Mouse (Mus musculus): Measurements from ENCODE around the gene Homer1.

The Homer1 gene

DNA sequence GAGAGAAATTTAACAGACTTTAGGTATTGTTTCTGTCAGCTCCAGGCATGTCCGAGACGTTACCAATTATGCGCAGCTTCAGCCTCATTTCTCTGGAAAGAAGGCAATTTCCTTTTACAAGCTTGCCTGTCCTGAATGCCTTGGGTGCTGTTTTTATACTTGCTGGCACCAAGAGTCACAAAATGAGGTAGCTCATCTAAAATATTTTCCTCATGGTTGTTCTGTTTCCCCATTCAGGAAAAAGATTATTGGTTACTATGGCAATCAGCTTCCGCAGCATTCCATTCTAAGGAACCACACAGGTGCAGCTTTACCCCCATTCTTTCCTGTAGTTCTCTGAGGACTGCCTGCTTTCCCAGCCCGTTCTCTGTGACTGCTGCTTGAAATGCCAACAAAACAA lies at the start of gene Homer1:
Gene Homer1 (plus strand): TSS at position 320 of the 400 bp plus-strand sequence.
- no peak for DNase-seq (ENCODE audit: low read depth, low spot score)

DNA sequence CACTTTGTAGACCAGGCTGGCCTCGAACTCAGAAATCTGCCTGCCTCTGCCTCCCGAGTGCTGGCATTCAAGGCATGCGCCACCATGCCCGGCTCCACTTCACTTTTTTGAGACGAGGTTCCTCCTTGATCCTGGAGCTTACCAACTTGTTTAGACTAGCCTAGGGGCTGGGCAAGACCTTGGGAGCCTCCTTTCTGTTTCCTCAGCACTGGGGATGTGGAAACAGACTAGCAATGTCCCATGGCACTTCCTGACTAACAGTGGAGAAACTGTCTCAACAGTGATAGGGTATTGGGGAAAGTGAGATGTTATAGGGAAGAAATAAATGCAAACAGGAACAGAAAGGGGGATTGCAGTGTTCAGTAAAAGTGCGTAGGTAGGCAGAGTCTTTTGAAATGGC lies 47.7 kb upstream of the Homer1 start:
- DNase-seq (ENCODE audit: low read depth, low spot score), result no peak

- DNase-seq (ENCODE audit: low read depth, low spot score), result no peak
Measured at GRCm38 (mm10) chr13:93252175-93252574, 47.3 kb upstream of the Homer1 start.

DNA sequence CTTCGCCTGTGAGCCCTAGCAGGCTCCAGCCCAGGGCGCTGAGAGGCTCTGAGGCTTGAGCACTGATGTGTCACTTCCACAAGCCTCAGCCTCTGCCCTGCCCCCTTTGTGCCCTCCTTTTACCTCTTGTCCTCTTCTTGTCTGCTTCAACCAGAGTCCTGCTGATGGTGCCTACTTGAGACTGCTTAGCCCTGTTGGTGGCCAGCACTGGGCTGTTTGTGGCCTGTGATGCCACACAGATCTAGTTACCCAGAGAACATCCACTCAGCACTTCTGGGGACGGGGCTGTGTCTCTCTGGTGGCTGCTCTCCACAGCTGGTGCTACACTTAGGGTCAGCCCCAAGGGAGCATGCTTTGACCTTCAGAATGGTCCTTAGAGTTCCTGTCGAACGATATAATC lies 46.5 kb upstream of the Homer1 start:
- DNase-seq (ENCODE audit: low read depth, low spot score), result no peak

- DNase-seq (ENCODE audit: low read depth, low spot score), result no peak
Measured at GRCm38 (mm10) chr13:93267151-93267550, 32.3 kb upstream of the Homer1 start.

DNA sequence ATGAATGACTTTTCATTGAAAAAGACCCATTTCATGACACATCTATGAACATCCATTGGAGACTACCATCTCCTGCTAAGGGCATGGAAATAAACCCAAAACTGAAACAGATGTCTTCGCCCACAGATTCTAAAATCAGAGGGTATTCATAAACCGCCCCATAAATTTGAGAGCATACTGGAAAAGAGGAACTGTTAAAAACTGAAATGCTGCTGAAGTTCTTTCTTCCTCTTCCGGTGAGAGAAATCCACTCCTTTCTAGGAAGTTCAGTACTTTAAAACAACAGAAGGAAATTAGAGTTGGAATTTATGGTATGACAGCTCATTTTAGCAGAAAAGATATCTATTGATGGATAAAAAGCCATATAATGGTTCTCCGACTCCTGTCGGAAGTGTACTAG lies 1.1 kb downstream of the Homer1 start:
- DNase-seq (ENCODE audit: low read depth, low spot score), result no peak

GRCm38 (mm10) chr13:93301060-93301459 lies 1.6 kb downstream of the Homer1 start:
- DNase-seq (ENCODE audit: low read depth, low spot score), result no peak

DNA sequence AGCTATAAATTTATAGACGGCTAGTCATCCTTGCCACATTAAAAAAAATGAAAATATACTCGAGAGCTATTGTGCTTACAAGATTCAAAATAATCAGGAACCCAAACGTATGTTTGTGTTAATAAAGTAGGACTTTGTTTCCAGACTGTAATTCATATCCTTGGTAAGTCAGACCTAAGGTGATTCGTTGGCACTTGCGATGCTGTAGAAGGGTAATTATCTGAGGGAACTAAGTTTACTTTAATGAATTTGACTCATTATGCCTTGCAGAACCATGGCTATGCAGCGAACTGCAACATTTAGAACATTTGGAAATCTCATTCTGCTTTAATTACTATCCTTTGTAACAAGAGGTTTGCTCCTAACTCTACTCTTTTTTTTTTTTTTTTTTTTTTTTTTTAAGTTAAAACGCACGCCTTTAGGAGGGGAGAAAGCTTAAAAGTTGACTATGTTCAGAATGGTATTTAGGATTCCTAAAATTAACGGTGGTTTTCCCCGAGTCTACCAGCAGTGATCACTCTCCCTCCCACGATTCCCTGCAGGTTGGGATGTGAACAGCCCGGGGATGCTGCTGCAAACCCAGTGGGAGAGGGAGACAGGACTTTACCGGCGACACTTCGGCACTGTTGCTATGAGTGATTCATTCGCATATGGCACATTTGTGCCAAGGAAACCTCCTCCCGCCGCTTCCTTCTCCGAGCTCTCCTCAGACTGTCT lies 3.6 kb downstream of the Homer1 start:
- DNase-seq (ENCODE audit: low read depth, low spot score), result peak; percentile 5

- DNase-seq (ENCODE audit: low read depth, low spot score), result peak; percentile 91
Measured at GRCm38 (mm10) chr13:93303563-93304250, 4.3 kb downstream of the Homer1 start.

DNA sequence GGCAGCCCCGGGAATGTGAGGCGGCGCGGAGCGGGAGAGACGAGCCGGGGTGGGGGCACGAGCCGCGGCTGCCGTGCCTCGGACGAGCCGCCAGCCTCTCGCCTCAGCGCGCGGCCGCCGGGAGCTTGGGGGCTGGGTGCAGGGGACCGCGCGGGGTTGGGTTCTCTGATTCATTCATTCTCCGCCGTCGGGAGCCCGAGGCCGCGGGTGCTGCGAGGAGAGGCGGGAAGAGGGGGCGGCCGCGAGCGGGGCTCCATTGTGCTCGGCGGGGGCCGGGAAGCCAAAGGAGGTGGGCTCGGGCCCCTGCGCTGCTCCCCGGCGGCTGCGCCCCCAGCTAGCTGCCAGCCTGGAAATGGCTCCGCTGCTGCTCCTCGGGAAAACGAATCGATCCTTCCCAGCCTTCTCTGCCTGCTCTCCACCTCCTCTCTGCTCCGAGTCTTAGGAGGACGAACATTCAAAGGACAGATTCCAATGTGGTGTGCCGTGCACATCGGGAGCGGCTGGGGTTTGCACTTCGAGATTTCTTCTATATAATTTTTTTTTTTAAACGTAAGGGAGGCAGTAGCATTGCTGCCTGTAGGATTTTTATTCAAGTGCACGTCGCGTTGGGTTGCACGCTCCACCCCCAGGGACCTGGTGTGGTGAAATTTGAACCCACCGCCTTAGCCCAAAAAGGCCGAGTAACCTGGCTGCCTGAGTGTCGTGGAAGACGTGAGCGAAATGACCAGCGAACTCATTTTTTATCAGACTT lies 5.0 kb downstream of the Homer1 start:
- DNase-seq (ENCODE audit: low read depth, low spot score), result peak; percentile 63

DNA sequence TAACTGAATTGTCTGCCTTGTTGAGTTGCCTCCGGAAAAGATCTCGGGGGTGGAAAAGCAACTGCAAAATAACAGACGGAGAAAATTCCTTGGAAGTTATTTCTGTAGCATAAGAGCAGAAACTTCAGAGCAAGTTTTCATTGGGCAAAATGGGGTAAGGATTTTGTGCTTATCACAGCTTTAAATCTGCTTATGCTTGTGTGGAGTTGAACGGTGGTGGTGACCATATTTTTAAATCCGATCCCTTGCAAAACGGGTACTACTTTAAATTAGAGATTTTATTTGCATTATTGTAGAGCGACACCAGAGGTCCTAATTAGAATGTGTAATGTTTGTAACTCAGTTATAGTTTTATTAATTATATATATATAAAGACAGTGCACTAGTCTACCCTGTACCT lies 5.7 kb downstream of the Homer1 start:
- peak; percentile 18 for DNase-seq (ENCODE audit: low read depth, low spot score)

DNA sequence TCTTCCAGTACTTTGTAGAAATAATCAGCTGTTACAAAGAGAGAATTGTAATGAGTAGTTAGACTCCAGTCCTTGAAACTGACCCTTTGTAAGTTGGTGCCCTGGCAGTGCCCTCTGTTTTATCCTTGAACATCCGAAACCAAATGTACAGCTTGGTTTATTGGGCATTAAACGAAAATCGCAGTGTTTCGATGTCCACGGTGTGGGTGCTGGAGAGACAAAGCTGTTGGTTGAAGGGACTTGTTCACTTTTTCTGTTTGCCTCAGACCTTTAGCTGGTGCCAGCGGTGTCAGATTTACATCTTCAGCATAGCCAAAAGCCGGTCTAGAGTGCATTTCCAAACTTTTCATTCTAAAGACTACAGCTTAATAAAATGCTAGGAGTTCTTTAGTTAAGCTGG lies 6.2 kb downstream of the Homer1 start:
- no peak for DNase-seq (ENCODE audit: low read depth, low spot score)

GRCm38 (mm10) chr13:93306545-93306944 lies 7.1 kb downstream of the Homer1 start:
- DNase-seq (ENCODE audit: low read depth, low spot score), result no peak

- no peak for DNase-seq (ENCODE audit: low read depth, low spot score)
Measured at GRCm38 (mm10) chr13:93307700-93308099, 8.3 kb downstream of the Homer1 start.

DNA sequence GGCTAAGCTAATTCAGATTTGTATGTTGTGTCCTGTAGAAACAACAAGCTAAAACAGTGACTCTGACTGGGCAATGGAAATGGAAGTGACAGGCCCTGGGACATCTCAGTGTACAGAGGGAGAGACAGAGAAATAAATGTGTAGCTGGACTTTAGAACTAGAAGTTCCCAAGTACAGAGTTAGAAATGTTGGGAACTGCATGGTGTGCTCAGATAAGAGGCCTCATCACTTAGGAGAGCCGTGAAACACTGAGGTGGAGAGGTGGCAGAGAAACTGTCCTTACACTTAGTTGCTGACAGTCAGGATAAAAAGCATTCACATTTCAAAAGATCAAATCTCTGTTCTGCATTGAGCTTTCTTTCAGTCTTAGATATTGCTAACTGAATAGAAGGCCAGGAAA lies 9.9 kb downstream of the Homer1 start:
- DNase-seq (ENCODE audit: low read depth, low spot score), result no peak

GRCm38 (mm10) chr13:93312518-93312917 lies 13.1 kb downstream of the Homer1 start:
- DNase-seq (ENCODE audit: low read depth, low spot score), result no peak

DNA sequence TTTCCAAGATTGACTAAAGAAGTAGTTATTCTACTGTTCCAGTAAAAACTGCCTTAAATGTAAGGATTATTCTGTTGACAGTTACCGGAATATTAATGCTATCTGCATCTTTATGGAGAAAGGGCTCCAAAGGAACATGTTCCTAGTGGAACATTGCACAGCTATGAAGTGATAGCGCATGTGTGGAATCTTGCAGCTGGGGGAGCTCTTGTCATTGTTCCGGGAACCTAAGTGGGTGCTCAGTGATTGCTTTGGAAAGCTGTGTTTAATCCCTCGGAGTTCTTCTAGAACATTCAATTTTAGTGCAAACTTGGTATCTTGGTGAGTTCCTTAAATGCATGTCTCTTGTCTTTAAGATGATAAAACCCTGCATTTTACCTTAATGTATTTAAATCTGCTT lies 14.9 kb downstream of the Homer1 start:
- DNase-seq (ENCODE audit: low read depth, low spot score), result no peak

GRCm38 (mm10) chr13:93320089-93320488 lies 20.7 kb downstream of the Homer1 start:
- no peak for DNase-seq (ENCODE audit: low read depth, low spot score)

DNA sequence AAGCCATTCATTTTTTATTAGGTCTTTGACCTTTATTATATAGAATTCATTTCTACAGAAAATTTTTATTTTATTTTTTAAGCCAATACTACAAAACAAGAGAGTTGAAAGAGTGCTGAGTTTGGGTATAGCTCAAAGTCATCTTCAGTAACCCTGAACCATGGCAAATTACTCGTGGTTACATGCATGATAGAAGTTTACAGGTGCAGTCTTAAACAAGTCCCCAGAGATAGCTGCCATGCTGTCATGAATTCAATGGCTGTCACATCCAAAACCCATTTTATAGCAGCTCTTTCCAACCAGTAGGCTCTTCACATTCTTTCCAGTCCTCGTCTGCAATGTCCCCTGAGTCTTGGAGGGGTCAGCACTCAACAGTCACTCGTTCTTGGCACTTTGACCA lies 26.9 kb downstream of the Homer1 start:
- no peak for DNase-seq (ENCODE audit: low read depth, low spot score)

- no peak for DNase-seq (ENCODE audit: low read depth, low spot score)
Measured at GRCm38 (mm10) chr13:93331721-93332120, 32.3 kb downstream of the Homer1 start.

- DNase-seq (ENCODE audit: low read depth, low spot score), result no peak
Measured at GRCm38 (mm10) chr13:93332491-93332890, 33.1 kb downstream of the Homer1 start.

DNA sequence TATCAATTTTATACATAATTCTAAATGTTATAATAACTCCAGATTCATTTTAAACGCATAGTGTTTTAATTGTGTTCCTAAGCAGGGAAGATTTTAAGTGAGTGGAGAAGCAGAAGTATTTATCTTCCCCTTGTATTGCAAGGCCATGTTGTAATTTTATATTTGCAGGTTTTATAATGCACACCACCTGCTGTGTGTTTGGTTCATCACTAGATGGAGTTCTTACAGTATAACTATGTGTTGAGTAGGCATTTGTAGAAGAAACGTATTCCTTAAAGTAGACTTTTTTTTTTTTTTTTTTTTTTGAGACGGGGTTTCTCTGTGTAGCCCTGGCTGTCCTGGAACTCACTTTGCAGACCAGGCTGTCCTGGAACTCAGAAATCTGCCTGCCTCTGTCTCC lies 35.9 kb downstream of the Homer1 start:
- no peak for DNase-seq (ENCODE audit: low read depth, low spot score)

DNA sequence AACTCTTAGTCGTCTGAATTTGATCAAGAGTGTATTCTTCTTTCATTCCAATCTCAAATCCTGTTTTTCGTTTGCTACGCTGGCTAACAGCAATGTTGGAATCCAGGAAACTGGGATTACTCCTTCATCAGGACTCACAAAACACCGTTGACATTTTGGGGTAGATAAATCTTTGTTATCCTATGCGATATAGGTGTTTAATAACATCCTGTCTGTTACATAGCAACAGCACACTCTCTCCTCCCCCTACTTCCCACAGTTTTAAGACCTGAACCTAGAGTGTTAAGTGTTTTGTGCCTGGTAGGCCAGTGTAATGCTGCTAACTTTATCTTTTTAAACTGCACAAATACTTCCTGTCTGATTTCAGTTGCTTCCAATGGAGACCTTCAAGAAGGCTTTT lies 39.0 kb downstream of the Homer1 start:
- no peak for DNase-seq (ENCODE audit: low read depth, low spot score)
